Mouse (Mus musculus) thymus, adult 2 months (tissue): Measurements from ENCODE around the gene Crocc2.

Source experiments
- CTCF ChIP-seq: fragments of 200-500 bp; IDR thresholded peaks from 2 replicates; pipeline ENCODE4 v1.5.1; 2012; ENCODE audit warnings: mild to moderate bottlenecking, control low read depth, low read length, moderate library complexity, borderline replicate concordance; ENCODE audit not compliant: control insufficient read depth, poor library complexity, insufficient read depth; ENCODE audit errors: extremely low read depth
- POLR2A ChIP-seq: fragments of 200-500 bp; IDR thresholded peaks from 2 replicates; pipeline ENCODE4 v1.6.1; 2012; ENCODE audit warnings: mild to moderate bottlenecking, low read length, control low read depth, moderate library complexity; ENCODE audit not compliant: control insufficient read depth, poor library complexity, insufficient read depth; ENCODE audit errors: extremely low read depth

DNA sequence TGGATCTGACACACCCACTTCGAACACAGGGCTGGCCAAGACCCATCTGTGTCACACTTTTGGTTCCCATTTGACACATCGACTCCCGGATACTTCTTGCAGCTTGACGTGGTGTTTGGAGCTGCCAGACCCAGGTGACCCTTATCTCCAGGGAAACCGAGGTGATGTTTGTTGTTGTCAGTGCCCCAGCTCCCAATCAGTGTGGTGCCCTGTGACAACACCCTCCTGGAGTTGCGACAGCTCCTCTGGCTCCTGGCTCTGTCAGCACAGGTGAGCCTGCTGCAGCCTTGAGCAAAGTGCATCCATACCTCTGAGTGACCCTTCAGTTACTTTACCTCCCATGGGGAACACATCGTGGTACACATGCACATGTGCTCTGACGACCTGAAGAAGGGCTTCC, 35.8 kb upstream of the Crocc2 start:
- TF ChIP-seq CTCF (no peak), POLR2A (no peak)
